26 mouse cellular contexts compared by ENCODE assay signal in the genomic region with DNA sequence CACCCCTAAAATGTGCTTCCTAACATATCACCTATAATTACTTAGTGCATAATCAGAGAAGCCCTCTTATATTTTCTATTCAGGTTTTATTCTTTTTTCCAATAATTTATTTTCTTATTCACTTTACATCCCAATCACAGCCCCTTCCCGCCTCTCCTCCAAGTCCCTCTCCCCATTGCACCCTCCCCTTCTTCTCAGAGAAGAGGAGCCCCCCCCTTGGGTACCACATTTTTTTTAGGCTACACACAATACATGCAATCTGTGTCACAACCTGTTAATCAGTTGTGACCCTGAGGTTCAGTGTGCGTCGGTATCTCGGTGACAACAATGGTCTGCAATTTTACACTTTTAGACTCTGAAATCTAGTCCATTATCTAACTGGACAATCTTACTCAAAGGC.
"Had no signal": no experiment of that assay in that cellular context is flagged by ENCODE, and none has a peak within 500 bp of the region (broad histone marks: within the 10 kb centered on the region; RNA-seq: fewer than 3 reads in every experiment).

No protein-coding gene starts in this region.

- H3K9ac ChIP-seq: limb, embryonic 12.5 days; limb, embryonic 13.5 days; limb, embryonic 15.5 days; liver, embryonic 12.5 days; liver, embryonic 13.5 days; liver, embryonic 14.5 days; liver, embryonic 15.5 days; liver, postnatal 0 days; lung, embryonic 14.5 days; lung, embryonic 15.5 days had no signal

- ATAC-seq: liver, embryonic 12.5 days; liver, postnatal 0 days; lung, postnatal 0 days; midbrain, embryonic 16.5 days had no signal

- DNase-seq: liver; liver, embryonic 13.5 days; liver, postnatal 0 days; lung, adult 18-20 months; lung, adult 2 months; lung, embryonic 14.5 days; lung, postnatal 10 days; lung, postnatal 14 days; lung, postnatal 36 days; lung, postnatal 4 days; midbrain, embryonic 14.5 days had no signal

- H3K27me3 ChIP-seq: limb, embryonic 12.5 days; limb, embryonic 13.5 days; limb, embryonic 15.5 days; liver, embryonic 12.5 days; liver, embryonic 13.5 days; liver, embryonic 15.5 days; lung, embryonic 15.5 days; megakaryocyte, embryonic 14.5 days had no signal

- H3K4me3 ChIP-seq: left cerebral cortex, adult 2 months; limb, embryonic 10.5 days; limb, embryonic 12.5 days; limb, embryonic 13.5 days; limb, embryonic 15.5 days; liver, embryonic 12.5 days; liver, embryonic 13.5 days; liver, embryonic 15.5 days; lung, embryonic 15.5 days; megakaryocyte, embryonic 14.5 days; midbrain, embryonic 10.5 days; myocyte had no signal

- H3K4me1 ChIP-seq: limb, embryonic 10.5 days; limb, embryonic 15.5 days; lung, embryonic 15.5 days had no signal

- H3K27ac ChIP-seq: left cerebral cortex, adult 2 months; limb, embryonic 10.5 days; limb, embryonic 12.5 days; limb, embryonic 13.5 days; limb, embryonic 15.5 days; liver, embryonic 12.5 days; liver, embryonic 13.5 days; liver, embryonic 14.5 days; liver, embryonic 15.5 days; lung, embryonic 15.5 days had no signal

- H3K4me2 ChIP-seq: limb, embryonic 12.5 days; limb, embryonic 13.5 days; limb, embryonic 15.5 days; liver, embryonic 11.5 days; liver, embryonic 12.5 days; liver, embryonic 13.5 days; liver, embryonic 15.5 days; lung, embryonic 14.5 days; lung, embryonic 15.5 days had no signal

- H3K9me3 ChIP-seq: limb, embryonic 10.5 days; limb, embryonic 12.5 days; limb, embryonic 13.5 days; limb, embryonic 15.5 days; liver, embryonic 12.5 days; liver, embryonic 13.5 days; liver, embryonic 15.5 days; lung, embryonic 15.5 days; midbrain, embryonic 10.5 days had no signal

- H3K36me3 ChIP-seq: limb, embryonic 10.5 days; limb, embryonic 12.5 days; limb, embryonic 13.5 days; limb, embryonic 15.5 days; liver, embryonic 12.5 days; liver, embryonic 13.5 days; liver, embryonic 15.5 days; lung, embryonic 15.5 days; midbrain, embryonic 10.5 days had no signal
